Mouse (Mus musculus): ENCODE data around the gene Olr1. TPM values are rescaled to one million over a fixed set of nuclear protein-coding genes. Genes with fewer than 3 reads are reported as not detected.

Olr1 gene
- polyA plus RNA-seq, 1 experiment = 0.17 TPM

DNA sequence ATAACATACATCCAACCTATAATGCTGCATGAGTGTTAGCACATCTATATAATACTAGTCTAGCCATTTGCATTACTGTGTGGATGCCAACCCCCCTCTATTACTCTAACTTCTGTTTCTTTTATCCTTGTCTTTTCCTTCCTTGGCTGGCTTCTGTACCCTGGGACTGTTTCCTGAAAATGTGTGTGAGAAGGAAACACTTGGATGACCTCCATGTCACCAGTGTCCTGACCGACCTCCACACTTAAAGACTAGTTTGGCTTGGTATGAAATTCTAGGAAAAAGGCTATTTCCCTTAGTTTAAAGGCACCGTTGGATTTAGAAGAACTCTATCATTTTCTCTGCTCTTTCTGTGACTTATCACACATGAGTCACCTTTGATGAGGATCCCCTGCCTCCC, 20.5 kb upstream of the Olr1 start:
- TF ChIP-seq CTCF (conservative IDR thresholded peaks at IDR 0.05; ENCODE audit: insufficient read depth, insufficient read length, low read depth, low read length) = no peak
- no peak for TF ChIP-seq POLR2A (IDR thresholded peaks at IDR 0.05; ENCODE audit: low read depth, low read length)
- peaks cover 38% of the 10 kb centered on the region for H3K4me1 ChIP-seq (ENCODE audit: control insufficient read depth, insufficient read depth, low read length)
- H3K36me3 ChIP-seq (ENCODE audit: control insufficient read depth, insufficient read depth, low read length) = no peaks in the 10 kb centered on the region
- H3K27me3 ChIP-seq (replicated peaks; ENCODE audit: control insufficient read depth, insufficient read depth, low read length) = no peaks in the 10 kb centered on the region
- DNase-seq = peak; percentile 71
- 22% methylated on average over 2 of the region's 2 CpGs for WGBS
- H3K4me3 ChIP-seq (ENCODE audit: insufficient read depth, low read depth, low read length) = no peak overlapping the region
- peak overlapping the region; percentile 64 for H3K27ac ChIP-seq (ENCODE audit: insufficient read depth, low read depth, low read length)

DNA sequence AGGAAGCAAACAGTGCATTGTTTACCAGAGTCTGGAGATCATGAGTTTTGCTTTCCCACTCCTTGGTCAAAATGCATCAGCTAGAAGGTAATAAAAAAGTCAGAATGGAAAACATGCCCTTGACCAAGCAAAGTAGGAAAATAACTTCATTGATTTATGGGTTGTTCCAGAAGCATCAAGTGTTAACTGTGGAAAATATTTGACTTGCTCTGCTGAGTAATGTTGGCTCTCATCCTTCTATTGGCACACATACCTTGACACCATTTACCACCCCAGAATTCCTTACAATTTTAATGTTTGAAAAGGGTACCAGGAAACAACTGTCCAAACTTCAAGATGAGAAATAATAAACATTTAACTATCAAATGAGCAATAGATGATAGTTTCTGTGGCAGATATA, 19.1 kb upstream of the Olr1 start:
- peak; percentile 69 for DNase-seq
- no peaks in the 10 kb centered on the region for H3K27me3 ChIP-seq (replicated peaks; ENCODE audit: control insufficient read depth, insufficient read depth, low read length)
- TF ChIP-seq POLR2A (IDR thresholded peaks at IDR 0.05; ENCODE audit: low read depth, low read length) (no peak), CTCF (conservative IDR thresholded peaks at IDR 0.05; ENCODE audit: insufficient read depth, insufficient read length, low read depth, low read length) (no peak)
- H3K36me3 ChIP-seq (ENCODE audit: control insufficient read depth, insufficient read depth, low read length) = no peaks in the 10 kb centered on the region
- H3K4me1 ChIP-seq (ENCODE audit: control insufficient read depth, insufficient read depth, low read length) = peaks cover 32% of the 10 kb centered on the region
- no peak overlapping the region for H3K4me3 ChIP-seq (ENCODE audit: insufficient read depth, low read depth, low read length)
- H3K27ac ChIP-seq (ENCODE audit: insufficient read depth, low read depth, low read length) = peak overlapping the region; percentile 83

DNA sequence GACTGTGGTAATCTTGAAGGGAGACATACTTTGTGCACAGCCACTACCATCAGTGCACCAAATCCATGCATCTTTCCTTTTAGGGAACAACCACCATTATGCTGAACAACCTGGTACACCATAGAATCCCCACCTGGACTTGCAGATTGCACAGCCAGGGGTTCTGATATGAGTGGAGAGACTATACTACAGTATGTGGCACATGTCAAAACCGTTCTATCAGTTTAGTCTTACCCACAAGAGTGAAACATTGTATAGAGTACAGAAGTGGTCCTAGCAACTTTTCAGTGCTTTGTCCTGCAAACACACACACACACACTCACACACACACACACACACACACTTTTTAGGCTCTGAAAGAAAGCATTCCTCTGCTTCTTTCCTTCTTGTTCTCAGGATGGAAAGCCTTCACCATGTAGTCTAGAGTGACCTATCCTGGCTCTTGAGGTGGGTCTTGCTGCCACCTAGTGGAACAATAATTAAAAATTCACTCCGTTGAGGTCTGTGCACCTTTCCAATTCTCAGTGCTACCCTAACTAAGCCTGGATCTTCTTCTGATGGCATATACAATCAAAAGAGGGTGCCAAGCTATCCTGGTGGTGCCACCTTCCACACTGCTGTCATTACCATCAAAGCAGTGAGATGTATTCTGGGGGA, 10.9 kb upstream of the Olr1 start:
- Histone ChIP-seq H3K4me1 (ENCODE audit: control insufficient read depth, insufficient read depth, low read length) (0 out of 2 replicates have a peak, but pooled peaks cover under 1% of the 10 kb centered on the region), H3K36me3 (ENCODE audit: control insufficient read depth, insufficient read depth, low read length) (peaks cover 1% of the 10 kb centered on the region; the same call in 1 of the 2 replicates), H3K27ac (ENCODE audit: insufficient read depth, low read depth, low read length) (peak overlapping the region; percentile 79), H3K4me3 (ENCODE audit: insufficient read depth, low read depth, low read length) (peak overlapping the region; percentile 25; the same call in 1 of the 2 replicates), H3K27me3 (replicated peaks; ENCODE audit: control insufficient read depth, insufficient read depth, low read length) (no peaks in the 10 kb centered on the region)
- DNase-seq = peak; percentile 82
- TF ChIP-seq CTCF (conservative IDR thresholded peaks at IDR 0.05; ENCODE audit: insufficient read depth, insufficient read length, low read depth, low read length) = peak; percentile 51
- TF ChIP-seq POLR2A (IDR thresholded peaks at IDR 0.05; ENCODE audit: low read depth, low read length) = no peak
- WGBS = 41% methylated on average over 2 of the region's 2 CpGs

DNA sequence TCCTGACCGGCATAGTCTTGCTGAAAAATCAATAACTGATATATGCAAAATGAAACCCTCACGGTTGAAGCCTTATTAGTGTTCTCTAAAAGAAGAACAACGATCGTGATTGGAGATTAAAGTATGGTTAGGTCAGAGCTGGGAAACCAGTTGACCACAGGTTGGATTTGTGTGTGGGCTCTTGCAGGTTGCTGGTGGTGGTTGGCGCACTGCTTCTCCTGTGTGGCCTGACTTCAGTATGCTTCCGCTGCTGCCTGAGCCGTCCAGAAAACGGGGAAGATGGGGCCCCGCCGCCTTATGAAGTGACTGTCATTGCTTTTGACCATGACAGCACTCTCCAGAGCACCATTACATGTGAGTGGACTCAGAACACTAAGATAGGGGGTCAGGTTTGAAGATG, 9.4 kb upstream of the Olr1 start:
- no peak for TF ChIP-seq CTCF (conservative IDR thresholded peaks at IDR 0.05; ENCODE audit: insufficient read depth, insufficient read length, low read depth, low read length)
- no peak for TF ChIP-seq POLR2A (IDR thresholded peaks at IDR 0.05; ENCODE audit: low read depth, low read length)
- H3K4me3 ChIP-seq (ENCODE audit: insufficient read depth, low read depth, low read length) = peak overlapping the region; percentile 6; the same call in 1 of the 2 replicates
- 0 out of 2 replicates have a peak, but pooled peaks cover 9% of the 10 kb centered on the region for H3K4me1 ChIP-seq (ENCODE audit: control insufficient read depth, insufficient read depth, low read length)
- peaks cover 1% of the 10 kb centered on the region; the same call in 1 of the 2 replicates for H3K36me3 ChIP-seq (ENCODE audit: control insufficient read depth, insufficient read depth, low read length)
- DNase-seq = no peak
- WGBS = 84% methylated on average over 10 of the region's 10 CpGs
- peak overlapping the region; percentile 79 for H3K27ac ChIP-seq (ENCODE audit: insufficient read depth, low read depth, low read length)
- H3K27me3 ChIP-seq (replicated peaks; ENCODE audit: control insufficient read depth, insufficient read depth, low read length) = no peaks in the 10 kb centered on the region

DNA sequence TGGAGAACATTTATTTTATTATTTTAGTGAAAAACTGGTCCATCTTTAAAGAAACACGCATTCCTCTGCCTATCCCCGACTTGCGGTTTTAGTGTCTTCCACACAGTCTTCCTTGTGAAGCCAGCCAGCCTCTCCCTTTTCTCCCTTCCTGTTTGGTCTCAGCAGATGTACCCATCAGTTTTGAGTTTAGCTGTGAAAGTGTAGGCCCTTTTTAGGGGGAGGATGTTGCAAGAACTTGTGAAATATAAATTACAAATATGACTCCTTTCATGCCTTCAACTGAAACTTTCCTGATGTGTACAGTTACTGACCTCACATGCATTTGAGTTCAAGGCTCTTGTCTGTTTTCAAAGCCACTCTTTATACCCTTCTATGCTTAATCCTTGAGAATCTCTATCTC, 8.1 kb upstream of the Olr1 start:
- TF ChIP-seq POLR2A (IDR thresholded peaks at IDR 0.05; ENCODE audit: low read depth, low read length) = no peak

DNA sequence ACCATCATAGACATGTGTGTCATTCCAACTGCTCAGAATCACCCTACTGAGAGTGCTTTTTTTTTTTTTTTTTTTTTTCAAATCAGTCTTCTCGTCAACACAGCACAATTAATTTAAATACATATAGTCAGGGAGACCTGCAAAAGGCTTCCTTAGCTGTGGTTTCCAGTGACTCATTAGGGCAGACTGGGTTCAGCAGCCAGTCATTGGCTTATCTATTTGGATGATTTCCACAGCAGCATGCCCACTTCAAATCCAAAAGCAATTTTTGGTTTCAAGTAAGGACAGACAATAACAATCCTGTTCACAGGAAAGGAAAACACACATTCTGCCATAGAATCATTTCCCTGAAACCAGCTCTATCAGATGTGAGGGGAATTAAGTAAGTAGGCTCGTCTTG, 7.4 kb upstream of the Olr1 start:
- H3K4me1 ChIP-seq (ENCODE audit: control insufficient read depth, insufficient read depth, low read length) = peaks cover 9% of the 10 kb centered on the region; the same call in 1 of the 2 replicates
- no peaks in the 10 kb centered on the region for H3K27me3 ChIP-seq (replicated peaks; ENCODE audit: control insufficient read depth, insufficient read depth, low read length)
- peak overlapping the region; percentile 55; the same call in 1 of the 2 replicates for H3K4me3 ChIP-seq (ENCODE audit: insufficient read depth, low read depth, low read length)
- 60% methylated on average over 2 of the region's 2 CpGs for WGBS
- DNase-seq = no peak
- TF ChIP-seq CTCF (conservative IDR thresholded peaks at IDR 0.05; ENCODE audit: insufficient read depth, insufficient read length, low read depth, low read length) (no peak), POLR2A (IDR thresholded peaks at IDR 0.05; ENCODE audit: low read depth, low read length) (no peak)
- peaks cover 1% of the 10 kb centered on the region; the same call in 1 of the 2 replicates for H3K36me3 ChIP-seq (ENCODE audit: control insufficient read depth, insufficient read depth, low read length)
- H3K27ac ChIP-seq (ENCODE audit: insufficient read depth, low read depth, low read length) = peak overlapping the region; percentile 90

More for the DNA sequence above, 8.1 kb upstream of the Olr1 start:
- Histone ChIP-seq H3K4me3 (ENCODE audit: insufficient read depth, low read depth, low read length) (peak overlapping the region; percentile 47), H3K4me1 (ENCODE audit: control insufficient read depth, insufficient read depth, low read length) (peaks cover 9% of the 10 kb centered on the region; the same call in 1 of the 2 replicates), H3K27ac (ENCODE audit: insufficient read depth, low read depth, low read length) (peak overlapping the region; percentile 47; the same call in 1 of the 2 replicates), H3K27me3 (replicated peaks; ENCODE audit: control insufficient read depth, insufficient read depth, low read length) (no peaks in the 10 kb centered on the region), H3K36me3 (ENCODE audit: control insufficient read depth, insufficient read depth, low read length) (peaks cover 1% of the 10 kb centered on the region; the same call in 1 of the 2 replicates)
- 72% methylated on average over 3 of the region's 3 CpGs for WGBS
- DNase-seq = no peak

DNA sequence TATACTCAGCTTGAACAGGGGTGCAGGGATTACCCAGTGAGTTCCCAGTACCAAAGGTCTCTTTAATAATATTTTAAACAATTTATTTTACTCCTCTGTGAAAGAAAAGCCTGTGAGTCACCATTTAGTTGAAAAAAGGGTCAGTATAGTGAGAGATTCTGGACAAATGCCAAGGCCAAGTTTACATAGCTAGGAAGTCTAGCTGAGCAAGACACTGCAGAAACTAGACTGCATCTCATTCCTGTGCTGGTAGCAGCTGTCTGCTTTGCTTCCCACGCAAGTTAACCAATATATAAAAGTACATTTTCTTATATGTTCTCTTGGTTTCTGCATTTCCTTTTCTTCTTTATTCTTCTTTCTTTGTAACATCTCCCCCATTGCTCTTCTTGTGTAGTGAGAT, 6.4 kb upstream of the Olr1 start:
- DNase-seq = no peak
- TF ChIP-seq CTCF (conservative IDR thresholded peaks at IDR 0.05; ENCODE audit: insufficient read depth, insufficient read length, low read depth, low read length) (no peak), POLR2A (IDR thresholded peaks at IDR 0.05; ENCODE audit: low read depth, low read length) (no peak)
- peaks cover 1% of the 10 kb centered on the region; the same call in 1 of the 2 replicates for H3K36me3 ChIP-seq (ENCODE audit: control insufficient read depth, insufficient read depth, low read length)
- no peaks in the 10 kb centered on the region for H3K27me3 ChIP-seq (replicated peaks; ENCODE audit: control insufficient read depth, insufficient read depth, low read length)
- H3K27ac ChIP-seq (ENCODE audit: insufficient read depth, low read depth, low read length) = peak overlapping the region; percentile 90
- H3K4me3 ChIP-seq (ENCODE audit: insufficient read depth, low read depth, low read length) = peak overlapping the region; percentile 55; the same call in 1 of the 2 replicates
- H3K4me1 ChIP-seq (ENCODE audit: control insufficient read depth, insufficient read depth, low read length) = peaks cover 9% of the 10 kb centered on the region; the same call in 1 of the 2 replicates
- WGBS = 69% methylated on average over 1 of the region's 1 CpGs

All from kidney, adult 2 months (tissue).